Mouse (Mus musculus): Measurements from ENCODE around the gene Rrp7a. TPM values are rescaled to one million over a fixed set of nuclear protein-coding genes. Genes with fewer than 3 reads are reported as not detected.

Rrp7a gene
- total RNA-seq, 2 experiments from 2014 or later, result 150 to 152 TPM

DNA sequence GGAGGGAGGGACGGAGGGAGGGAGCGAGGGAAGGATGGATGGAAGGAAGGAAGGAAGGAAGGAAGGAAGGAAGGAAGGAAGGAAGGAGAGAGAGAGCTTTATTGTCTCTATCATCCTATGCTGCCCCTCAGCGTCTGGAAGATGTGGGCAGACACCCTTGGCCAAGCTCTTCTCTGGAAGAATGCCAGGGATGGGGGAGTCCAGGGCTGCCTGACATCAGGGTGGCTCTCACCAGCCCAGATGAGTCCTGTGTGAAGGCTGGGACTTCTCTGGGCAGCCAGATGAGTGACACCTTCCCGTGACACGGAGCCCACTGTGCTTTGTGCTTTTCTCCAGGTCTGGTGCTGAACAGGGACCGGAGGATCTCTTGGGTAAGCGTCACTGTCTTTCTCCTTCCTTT lies 10.7 kb downstream of the Rrp7a start:
- no peak for DNase-seq

DNA sequence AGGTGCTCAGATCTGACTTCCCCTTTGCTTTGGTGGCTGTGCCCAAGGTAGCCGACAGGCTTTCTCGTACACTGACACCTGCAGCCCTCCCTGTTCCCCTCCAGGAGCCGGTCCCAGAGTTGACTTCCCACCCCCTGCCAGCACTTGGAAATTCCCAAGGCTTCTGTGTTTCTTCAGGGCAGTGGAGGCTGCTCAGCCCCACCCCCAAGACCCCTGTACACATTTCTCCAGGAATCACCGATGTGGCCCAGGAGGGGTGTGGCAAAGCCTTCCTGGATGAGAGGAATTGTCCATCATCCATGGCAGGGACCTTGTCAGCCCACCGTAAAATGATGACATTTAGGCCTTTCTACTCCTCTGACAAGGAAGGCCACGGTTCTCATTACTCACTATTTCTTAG lies 11.3 kb downstream of the Rrp7a start:
- no peak for DNase-seq

DNA sequence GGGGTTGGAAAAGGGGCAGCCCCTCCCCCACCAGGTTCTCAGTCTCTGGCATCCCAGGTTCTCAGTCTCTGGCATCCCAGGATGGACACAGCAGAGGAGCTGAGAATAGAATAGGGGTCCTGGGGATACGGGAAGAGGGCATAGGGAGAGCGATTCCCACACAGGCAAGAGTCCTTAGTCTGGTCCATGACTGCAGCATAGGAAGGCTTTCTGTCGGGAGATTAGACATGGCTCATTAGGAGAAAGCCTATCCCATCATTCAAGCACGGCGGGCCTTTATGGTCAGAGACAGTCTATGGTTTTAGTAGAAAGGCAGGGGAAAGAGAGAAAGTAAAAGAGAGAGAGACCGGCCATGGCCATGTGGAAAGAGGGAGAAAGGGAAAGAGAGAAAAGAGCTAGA lies 14.8 kb downstream of the Rrp7a start:
- no peak for DNase-seq

DNA sequence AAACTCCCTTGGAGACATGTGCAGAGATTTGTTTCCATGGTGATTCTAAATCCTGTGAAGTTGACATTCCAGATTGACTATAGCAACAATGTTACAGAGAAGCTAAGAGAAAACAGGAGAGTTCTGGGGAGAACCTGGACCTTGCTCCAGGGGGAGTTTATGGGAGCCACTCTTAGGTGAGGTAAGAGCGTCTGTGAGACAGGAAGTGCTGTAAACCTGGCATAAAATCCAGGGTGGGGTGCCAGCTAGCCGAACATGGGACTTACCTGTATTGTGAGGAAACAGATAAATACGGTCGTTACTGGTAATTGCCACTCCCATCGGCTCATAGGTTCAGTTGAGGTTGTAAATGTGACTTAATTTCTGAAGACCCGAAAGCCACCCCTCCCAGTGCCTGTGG lies 16.2 kb downstream of the Rrp7a start:
- DNase-seq, result no peak

DNA sequence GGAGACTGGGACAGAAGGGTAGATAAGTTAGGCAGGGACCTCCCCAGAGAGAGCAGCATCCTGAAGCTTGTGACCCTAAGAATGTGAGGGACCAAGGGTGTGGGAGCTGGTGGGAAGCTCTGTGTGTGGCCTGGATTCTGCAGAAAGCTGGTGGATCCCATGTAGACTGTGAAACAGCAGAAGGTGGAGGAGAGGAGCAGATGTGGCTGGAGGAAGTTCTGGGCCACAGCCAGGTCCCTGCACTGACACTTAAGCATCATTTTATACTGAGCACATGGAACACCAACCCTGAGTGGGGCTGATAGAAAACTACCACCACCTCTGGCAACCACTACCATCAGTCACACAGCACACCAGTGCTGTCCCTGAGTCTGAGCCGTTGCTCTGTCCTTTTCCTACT lies 19.5 kb downstream of the Rrp7a start:
- no peak for DNase-seq

DNA sequence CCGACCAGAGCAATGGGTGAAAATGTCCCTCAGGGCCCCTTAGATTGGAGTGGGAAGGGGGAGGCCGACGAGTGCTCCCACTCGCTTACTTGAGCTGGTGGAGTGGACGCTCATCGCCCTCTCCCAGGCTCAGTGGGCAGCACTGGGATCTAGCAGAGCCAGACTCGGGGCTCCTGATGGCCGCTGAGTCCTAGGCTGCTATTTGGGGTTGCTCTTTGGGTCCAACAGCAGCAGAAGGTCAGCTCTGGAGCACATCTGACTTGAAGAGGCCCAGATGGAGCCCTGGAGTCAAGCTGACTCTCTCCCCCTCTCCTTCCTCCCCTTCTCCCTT lies 22.3 kb downstream of the Rrp7a start:
- DNase-seq, result no peak

DNA sequence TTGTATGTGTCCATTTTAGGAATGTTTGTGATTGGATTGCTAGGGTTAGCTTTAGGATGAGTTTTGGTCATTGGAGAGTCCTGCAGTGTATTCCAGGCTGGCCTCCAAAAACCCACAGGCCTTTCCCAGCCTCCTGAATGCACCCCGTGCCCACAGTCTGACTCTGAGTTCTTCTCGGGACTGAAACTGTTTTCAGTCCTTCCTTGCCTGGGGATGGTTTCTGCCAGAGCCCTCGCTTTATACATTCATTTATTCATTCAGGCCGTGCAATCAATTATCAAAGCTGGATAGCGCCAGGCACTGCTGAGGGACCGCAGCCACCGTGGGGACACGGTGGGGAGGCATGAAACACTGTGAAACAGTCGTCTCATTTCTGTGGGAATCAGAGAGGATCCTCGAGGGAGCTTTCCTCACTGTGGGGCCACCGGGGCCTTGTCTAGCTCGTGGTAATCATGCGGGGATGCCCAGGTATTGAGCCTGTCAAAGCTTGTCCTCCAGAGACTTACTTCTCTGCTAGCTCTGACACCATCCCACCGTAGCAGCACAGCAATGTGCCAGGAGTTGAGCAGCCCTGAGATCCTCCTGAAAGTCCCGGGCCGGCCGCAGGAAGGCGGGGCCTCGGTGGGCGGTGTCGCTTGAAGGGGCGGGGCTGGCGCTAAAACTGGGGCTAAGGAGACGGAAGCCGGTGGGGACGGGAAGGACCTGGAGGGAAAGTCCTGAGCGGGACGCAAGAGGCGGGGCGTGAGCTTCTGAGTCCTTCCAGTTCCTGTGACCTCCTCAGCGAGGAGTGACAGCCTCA lies 22.9 kb downstream of the Rrp7a start:
- peak; percentile 65 to 69 for DNase-seq

DNA sequence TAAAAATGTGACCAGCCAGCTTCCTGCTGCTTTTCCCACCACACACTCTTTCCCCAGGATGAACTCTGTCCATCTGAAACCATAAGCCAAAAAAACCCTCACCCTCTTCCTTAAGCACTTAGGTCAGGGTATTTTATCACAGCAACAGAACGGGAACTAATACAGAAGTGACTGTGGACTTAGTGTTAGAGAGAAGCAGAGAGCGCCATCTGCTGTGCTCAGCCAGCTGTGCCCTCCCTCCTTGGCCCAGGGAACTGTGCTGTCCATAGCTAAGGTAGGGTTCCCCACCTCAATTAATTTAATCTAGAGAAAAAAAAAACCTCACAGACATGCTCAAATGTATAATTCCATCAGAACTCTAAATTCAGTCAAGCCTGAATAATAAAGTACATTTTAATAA lies 26.7 kb downstream of the Rrp7a start:
- no peak for DNase-seq

DNA sequence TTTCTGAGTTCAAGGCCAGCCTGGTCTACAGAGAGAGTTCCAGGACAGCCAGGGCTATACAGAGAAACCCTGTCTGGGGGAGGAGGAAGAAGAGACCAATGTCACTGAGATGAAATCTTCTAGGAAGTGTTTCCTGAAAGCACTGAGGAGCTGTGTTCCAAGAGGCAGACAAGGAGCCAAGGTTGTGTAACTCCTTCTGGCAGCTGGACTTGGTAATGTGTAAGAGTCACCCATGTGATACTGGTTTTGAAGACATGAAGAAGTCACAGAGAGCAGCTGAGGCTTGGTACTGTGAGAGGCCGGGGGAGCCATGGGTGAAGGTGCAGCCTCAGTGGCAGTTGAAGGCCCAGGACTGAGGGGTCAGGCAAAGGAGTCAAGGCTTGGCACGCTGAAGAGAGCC lies 28.9 kb downstream of the Rrp7a start:
- DNase-seq, result no peak

DNA sequence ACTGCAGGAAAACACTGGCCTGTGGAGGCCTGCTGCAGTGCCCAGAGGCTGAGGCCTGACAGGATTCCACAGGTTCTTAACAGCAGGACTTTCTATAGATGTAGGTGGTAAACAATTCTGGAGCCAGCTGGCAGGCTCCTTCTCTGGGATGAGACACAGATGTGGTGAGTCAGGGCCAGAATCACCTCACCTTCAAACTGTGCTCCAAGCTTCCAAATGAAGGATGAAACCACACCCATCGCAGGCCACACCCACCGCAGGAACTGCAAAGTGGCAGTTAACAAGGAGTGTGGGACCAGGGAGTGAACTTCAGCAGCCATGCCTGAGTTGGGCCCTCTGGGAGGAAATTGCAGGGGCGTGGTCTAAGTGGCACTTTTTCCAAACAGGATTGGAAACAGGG lies 31.7 kb downstream of the Rrp7a start:
- DNase-seq, result no peak

DNA sequence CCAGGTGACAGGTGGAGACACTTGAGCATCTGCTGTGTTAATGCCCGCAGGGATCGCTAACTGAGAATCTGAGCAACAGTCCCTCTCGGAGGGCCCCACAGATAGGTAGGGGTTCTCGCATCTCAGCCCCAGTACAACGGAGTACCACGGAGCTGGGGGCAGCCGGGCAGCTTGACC lies 33.3 kb downstream of the Rrp7a start, which contains the start of gene Serhl:
Gene Serhl, plus strand, starts transcription at position 78 of the 177 bp plus-strand sequence.
- DNase-seq, result no peak

DNA sequence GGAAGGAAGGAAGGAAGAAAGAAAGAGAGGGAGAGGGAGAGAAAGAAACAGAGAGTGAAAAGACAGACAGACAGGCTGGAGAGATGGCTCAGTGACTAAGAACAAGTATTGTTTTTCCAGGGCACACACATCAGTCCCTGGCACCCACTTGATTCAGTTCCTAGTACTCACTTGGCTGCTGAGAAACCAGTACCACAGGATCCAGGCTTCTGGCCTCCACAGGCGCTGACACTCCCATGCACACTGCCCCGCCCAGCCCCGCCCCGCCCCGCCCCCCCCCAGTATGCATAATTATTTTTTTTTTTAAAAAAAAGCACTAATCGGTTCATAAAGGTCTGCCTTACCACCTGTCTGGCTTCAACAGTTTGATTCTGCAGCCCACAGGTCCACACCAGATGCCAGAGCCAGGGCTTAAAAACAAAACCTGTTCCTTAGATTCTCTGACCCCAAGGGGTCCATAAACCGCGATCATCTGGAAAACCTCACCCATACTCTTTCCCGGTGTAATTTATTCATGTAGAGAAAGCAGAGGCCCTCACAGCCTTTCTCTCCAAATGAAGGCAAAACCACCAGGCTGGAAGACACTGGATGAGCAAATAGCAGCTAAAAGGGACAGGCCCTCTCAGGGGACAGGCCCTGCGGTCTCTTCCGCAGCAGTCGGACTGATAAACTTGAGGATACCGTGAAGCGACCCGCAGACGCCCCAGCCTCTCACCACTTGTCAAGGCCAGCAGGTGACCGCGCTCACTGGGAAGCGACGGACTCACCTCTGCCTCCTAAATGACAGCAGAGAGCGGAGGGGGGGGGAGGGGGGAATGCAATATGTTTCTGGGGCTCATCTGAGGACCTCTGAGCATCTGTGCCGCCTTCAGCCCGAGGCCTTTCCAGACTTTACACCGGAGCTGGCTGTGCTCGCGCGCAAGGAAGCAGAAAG lies 33.8 kb downstream of the Rrp7a start:
- no peak for DNase-seq

DNA sequence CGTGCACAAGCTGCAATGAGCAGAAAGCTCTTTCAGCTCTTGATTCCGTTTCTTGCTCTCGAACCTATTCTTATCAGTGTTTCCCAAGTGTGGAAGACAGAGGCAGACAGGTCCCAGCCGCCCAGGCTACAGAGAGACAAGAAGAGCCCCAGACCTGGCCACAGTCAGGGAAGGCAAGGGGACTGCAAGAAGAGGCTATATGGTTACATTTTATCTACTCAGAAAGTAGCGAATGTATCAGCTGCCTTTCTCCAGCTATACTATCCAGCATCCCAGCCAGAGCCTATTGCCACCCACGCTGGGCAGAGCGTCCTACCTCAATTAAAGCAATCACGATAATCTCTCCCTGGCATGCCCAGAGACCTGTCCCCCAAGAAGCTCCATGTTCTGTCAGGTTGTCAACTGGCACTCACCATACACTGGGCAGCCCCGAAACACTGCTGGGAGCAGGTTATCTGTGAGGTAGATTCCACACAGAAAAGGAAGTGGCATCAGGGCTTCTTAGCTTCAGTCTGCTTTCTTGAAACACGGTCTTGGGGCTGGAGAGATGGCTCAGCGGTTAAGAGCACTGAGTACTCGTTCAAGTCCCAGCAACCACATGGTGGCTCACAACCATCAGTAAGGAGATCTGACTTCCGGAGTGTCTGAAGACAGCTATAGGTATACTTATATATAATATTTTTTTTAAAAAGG lies 35.8 kb downstream of the Rrp7a start:
- DNase-seq, result no peak

DNA sequence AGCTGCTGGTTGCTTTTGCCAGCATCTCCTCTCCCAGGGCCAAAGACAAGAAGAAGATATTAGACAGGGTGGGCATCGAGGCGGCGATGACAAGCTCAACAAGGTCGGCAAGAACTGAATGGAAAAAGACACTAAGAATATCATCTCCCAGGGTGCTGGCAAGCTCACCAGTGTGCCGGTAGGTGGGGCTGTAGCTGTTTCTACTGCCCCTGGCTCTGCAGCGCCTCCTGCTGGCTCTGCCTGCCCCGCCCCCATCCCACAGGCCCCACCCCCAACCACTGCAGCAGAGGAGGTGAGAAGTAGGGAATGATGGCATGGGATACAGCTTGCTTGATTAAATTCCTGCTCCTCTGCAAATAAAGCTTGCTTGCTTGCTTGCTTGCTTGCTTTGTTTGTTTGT lies 36.7 kb downstream of the Rrp7a start:
- DNase-seq, result no peak

DNA sequence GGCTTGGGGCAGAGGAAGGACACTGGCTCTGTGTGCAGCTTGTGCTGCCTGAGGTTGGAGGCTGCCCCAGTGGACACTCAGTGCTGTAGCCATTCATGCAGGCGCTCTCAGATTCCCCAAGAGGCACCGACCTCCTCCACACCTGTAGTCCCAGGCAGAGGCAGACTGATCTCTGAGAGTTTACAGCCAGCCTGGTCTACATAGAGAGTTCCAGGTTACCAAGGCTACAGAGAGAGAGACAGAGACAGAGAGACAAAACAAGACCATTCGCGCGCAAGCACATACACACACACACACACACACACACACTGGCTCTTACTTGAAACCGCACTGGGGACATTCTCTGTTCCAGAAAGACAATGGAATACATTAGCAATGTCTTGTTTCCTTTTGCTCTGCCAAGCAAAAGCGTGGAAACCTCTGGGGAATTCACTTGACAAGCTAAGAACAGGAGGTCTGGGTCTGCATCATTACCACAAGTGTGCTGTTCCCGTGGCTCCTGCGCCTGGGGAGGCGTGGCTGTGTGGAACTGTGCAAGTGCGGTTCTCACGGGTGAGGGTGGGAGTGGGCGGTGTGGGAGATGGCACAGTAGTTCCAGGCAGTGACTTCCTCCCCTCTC lies 38.5 kb downstream of the Rrp7a start:
- peak; percentile 23 to 37 for DNase-seq

DNA sequence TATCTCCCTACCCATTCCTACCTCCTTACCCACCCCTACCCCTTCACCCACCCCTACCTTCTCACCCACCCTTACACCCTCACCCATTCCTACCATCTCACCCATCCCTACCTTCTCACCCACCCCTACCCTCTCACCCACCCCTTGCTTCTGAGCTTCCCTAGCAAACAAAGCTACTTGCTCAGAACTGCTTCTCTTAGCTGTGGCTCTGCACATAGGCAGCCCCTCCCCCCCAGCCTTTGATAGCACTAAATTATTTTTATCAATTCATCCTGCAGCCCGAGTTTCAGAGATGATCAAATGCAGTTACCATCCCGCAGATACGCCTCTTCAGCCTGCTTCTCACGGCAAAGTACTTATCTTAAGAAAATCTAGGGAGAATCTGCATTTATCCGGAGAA lies 39.1 kb downstream of the Rrp7a start:
- no peak for DNase-seq

DNA sequence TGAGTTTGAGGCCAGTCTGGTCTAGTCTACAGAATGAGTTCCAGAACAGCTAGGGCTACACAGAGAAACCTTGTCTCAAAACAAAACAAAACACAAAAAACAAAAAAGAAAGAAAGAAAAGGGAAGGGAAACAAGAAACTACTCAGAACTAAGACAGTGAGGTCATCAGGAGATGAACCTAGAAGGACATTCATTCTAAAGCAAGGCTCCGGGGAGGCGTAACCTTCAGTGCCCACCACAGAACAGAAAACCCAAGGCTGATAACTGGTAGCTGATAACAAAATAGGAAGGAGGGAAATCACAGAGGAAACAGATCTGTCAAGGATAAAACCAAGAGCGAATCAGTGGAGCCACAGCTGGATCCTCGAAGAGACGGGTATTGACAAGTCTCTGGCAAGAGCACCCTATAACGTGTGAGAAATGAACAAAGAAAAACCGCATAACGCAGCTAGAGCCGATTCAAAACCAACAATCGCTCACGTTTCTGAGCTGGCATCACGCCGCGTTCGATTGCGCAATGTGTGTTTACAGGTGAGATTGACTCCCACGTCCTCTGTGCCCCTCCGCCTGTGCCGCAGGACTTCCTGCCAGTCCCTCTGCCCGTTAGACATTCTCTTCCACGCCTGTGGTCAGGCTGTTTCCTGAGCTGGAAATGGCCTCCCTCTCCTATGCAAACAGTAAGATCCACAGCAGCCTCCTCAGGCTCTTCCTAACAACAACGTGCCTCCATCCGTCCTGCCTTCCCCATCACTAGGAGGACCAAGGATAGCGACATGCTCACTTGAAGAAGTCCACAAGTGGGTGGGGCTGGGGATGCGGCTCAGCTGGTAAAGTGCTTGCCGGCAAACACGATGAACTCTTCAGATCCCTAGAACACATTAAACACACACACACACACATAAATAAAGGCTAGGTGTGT lies 46.7 kb downstream of the Rrp7a start:
- DNase-seq, result no peak

DNA sequence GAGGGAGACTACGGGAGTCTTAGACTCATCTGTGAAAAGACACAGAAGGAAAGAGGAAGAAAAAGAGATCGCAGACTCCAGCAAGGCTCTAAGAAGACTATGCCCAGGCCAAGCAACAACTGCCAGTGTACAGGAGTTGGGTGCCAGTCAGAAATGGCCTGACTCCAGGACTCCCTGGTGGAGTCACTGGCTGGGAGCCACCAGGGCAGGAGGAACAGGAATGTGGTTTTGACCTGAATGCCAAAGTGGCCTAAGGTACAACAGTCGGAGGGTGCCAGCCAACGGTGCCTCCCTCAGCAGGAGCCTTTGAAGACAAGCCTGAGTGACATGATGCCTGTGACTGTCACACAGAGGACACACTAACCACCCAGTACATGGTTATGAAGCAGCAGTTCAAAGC lies 48.4 kb downstream of the Rrp7a start:
- DNase-seq, result no peak

DNA sequence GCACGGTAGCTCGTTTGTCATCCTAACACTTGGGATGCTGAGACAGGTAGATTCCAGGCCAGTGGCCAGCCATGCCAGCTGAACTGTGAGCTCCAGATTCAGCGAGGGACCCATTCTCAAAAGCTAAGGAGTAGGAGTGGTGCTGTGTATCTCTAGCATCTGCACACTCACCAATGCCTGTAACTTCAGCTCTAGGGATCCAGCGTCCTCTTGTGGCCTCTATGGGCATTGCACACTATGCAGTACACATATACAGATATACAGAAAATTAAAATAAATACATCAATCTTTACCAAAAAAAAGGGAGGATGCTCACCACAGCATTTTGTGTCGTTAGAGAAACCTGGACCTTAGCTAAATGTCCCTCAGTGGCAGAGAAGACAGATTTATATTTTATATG lies 50.8 kb downstream of the Rrp7a start:
- DNase-seq, result no peak

DNA sequence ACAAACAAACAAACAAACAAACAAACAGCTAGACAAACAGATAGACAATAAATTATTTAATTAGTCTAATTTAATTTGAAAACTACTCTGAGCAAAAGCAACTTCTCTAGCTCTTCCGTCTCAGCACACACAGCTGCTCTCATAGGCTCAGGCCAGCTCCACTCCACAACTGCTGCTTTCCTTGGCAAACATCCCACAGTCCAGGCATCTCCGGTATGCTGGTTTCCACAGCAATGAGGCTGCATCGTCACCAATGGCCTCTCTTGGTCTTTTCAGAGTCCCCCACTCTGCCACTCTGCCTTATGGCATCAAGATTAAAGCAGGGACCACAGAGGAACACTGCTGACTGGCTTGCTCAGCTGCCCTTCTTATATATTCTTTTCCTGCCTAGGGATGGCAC lies 51.7 kb downstream of the Rrp7a start:
- DNase-seq, result no peak

DNA sequence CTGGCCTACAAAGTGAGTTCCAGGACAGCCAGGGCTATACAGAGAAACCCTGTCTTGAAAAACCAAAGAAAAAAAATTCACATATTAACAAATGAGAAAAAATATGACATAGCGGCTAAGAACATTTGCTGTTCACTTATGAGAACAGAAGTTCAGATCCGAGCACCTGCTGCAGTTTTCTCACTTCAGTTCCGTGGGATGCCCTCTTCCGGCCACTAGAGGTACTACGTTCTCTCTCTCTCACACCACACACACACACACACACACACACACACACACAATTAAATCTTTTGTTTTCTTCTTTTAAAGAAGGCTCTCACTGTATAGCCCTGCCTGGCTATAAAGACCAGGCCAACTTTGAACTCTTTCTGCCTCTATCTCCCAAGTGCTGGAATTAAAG lies 54.3 kb downstream of the Rrp7a start:
- no peak for DNase-seq

DNA sequence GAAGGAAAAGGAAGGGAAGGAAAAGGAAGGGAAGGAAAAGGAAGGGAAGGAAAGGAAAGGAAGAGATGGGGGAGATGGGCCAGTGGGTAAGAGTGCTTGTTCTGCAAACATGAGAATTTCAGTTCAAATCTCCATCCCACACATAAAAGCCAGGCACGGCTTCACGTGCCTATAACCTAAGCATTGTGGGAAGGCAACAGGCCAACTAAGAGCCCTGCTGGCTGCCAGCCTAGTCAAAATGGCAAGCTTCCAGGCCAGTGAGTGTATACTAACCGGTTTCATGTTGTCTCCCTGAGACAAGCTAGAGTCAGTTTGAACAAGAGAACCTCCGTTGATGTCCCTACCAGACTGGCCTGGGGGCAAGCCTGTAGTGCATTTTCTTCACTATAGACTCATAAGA lies 57.1 kb downstream of the Rrp7a start:
- peak; percentile 45 to 62 for DNase-seq
